Mouse (Mus musculus) embryonic facial prominence, embryonic 15.5 days (tissue): ENCODE results near the gene Wdr89. TPM values are rescaled to one million over a fixed set of nuclear protein-coding genes. Genes with fewer than 3 reads are reported as not detected.
A peak's percentile ranks its signal among the peaks of the same experiment; 100 is the strongest.
"Not testable (repeated sequence)": the region's sequence is repeated elsewhere in the genome, so short reads cannot be mapped to it uniquely, and the experiment has no call there.

Experiments
- ATAC-seq: fragments of 200-750 bp; cut with Nextera tagmentation; 2 replicates; pipeline ENCODE4 v1.8.0; 2017; ENCODE audit warnings: low read depth, moderate TSS enrichment; ENCODE audit not compliant: insufficient number of reproducible peaks, low FRiP score, low TSS enrichment
- H3K27ac ChIP-seq: fragments of 300-500 bp; sonication (generic); replicated peaks from 2 replicates; pipeline ENCODE4 v1.5.1; 2015; ENCODE audit warnings: mild to moderate bottlenecking, inconsistent platforms
- H3K27me3 ChIP-seq: fragments of 300-500 bp; sonication (generic); 2 replicates; pipeline ENCODE4 v1.6.1; 2015; ENCODE audit warnings: inconsistent platforms
- H3K36me3 ChIP-seq: fragments of 300-500 bp; sonication (generic); 2 replicates; pipeline ENCODE4 v1.6.1; 2015; ENCODE audit warnings: mild to moderate bottlenecking, inconsistent platforms
- H3K4me1 ChIP-seq: fragments of 300-500 bp; sonication (generic); 2 replicates; pipeline ENCODE4 v1.6.1; 2015; ENCODE audit warnings: inconsistent platforms
- H3K4me2 ChIP-seq: fragments of 300-500 bp; sonication (generic); replicated peaks from 2 replicates; pipeline ENCODE4 v1.6.1; 2015; ENCODE audit warnings: mild to moderate bottlenecking, inconsistent platforms
- H3K4me3 ChIP-seq: fragments of 300-500 bp; sonication (generic); replicated peaks from 2 replicates; pipeline ENCODE4 v1.5.1; 2015; ENCODE audit warnings: mild to moderate bottlenecking, inconsistent platforms
- H3K9ac ChIP-seq: fragments of 300-500 bp; sonication (generic); 2 replicates; pipeline ENCODE4 v1.6.1; 2015; ENCODE audit warnings: inconsistent platforms
- H3K9me3 ChIP-seq: fragments of 300-500 bp; sonication (generic); replicated peaks from 2 replicates; pipeline ENCODE4 v1.6.1; 2016; ENCODE audit warnings: inconsistent platforms
- WGBS: fragments of 180-500 bp; shearing (Covaris S2); methylation state at CpG from one replicate; pipeline ENCODE4 v1.1.7; 2015; 5-methylcytosine and 5-hydroxymethylcytosine counted together
- polyA plus RNA-seq: library from polyadenylated mRNA; unstranded; fragments of >200 nt; fragmentation: Nextera tagmentation; extraction: Ambion mirVana; gene quantifications from 2 replicates; pipeline ENCODE4 v1.2.1, GENCODE M21; 2015

The Wdr89 gene
- 11.6 and 13.4 TPM in 2 replicates for polyA plus RNA-seq

- Histone ChIP-seq H3K36me3 (no peaks in the 10 kb centered on the region), H3K4me3 (peak within 1 kb of the TSS; percentile 70), H3K27me3 (no peaks in the 10 kb centered on the region), H3K9me3 (no peaks in the 10 kb centered on the region), H3K4me2 (peak within 1 kb of the TSS; percentile 77), H3K27ac (peak within 1 kb of the TSS; percentile 95), H3K9ac (peak within 1 kb of the TSS; percentile 62), H3K4me1 (peaks cover 14% of the 10 kb centered on the region)
- WGBS: under 1% methylated on average over 55 of the region's 55 CpGs
- peak; percentile 99 for ATAC-seq
Observed at GRCm38 (mm10) chr12:75669258-75670106, at the start of gene Wdr89. Gene Wdr89, minus strand, starts transcription at chr12:75669537.

DNA sequence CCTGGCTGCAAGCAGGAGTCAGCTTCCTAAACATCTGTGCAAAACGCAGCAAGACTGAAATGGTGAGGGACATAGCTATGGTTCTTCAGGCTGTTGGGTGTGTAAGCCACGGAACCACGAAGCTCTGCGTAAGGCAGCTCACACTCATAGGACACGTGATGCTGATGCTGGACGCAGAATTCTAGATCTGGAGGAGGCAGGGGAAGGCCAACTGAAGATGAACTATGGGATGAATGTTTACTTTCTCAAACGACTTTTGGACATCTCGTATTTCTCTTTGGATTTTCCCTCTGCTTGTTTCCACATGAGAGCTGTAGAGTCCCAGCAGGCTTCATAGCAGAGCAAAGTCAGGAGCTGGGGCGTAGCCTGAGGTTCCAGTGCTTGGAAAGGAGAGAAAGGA is 44.3 kb upstream of the Wdr89 start:
- no peaks in the 10 kb centered on the region for H3K9me3 ChIP-seq
- WGBS: 81% methylated on average over 9 of the region's 9 CpGs
- no peak overlapping the region for H3K9ac ChIP-seq

GRCm38 (mm10) chr12:75712905-75713304 is 43.6 kb upstream of the Wdr89 start:
- H3K27ac ChIP-seq, H3K36me3 ChIP-seq, H3K27me3 ChIP-seq, H3K9ac ChIP-seq, H3K4me3 ChIP-seq, H3K9me3 ChIP-seq, H3K4me1 ChIP-seq, ATAC-seq, H3K4me2 ChIP-seq: not testable (repeated sequence)
- 93% methylated on average over 7 of the region's 7 CpGs for whole genome bisulfite sequencing

More for the DNA sequence above, 44.3 kb upstream of the Wdr89 start:
- Histone ChIP-seq H3K4me3 (no peak overlapping the region), H3K4me1 (no peaks in the 10 kb centered on the region), H3K27ac (no peak overlapping the region), H3K36me3 (peaks cover 7% of the 10 kb centered on the region), H3K27me3 (no peaks in the 10 kb centered on the region), H3K4me2 (no peak overlapping the region)
- ATAC-seq: no peak

DNA sequence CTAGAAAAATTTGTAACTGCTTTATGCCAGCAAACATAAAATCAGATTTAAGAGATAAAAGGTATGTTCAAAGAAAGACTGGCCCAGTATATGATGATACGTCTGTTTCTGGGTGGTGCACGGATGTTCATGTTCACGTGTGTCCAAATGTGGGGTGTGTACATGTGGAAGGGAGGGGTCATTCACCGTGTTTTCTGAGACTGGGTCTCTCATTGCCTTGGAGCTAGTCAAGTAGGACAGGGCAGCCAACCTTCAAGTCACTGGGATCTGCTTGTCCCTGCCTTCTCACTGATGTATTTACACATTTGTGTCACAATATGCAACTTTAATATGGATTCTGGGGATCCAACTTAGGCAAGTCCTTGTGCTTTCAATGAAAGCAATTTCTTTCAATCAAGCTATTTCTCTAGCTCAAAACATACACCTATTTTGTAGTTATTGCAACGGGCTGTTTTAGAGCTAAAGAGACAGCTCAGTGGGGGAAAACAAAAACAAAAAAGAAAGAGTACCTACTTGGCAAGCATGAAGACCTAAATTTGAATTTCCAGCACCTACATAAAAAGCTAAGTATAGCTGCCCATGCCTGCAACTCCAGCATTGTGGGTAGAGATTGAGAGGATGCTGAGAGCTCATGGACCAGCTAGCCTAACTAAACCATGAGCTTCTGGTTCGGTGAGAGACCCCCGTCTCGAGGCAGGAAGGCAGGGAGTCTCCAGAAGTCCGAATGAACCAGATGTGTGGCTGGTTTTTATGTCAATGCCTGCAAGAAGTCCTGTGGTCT is 41.4 kb upstream of the Wdr89 start:
- Histone ChIP-seq H3K4me2 (no peak overlapping the region), H3K36me3 (peaks cover under 1% of the 10 kb centered on the region; the same call in 1 of the 2 replicates), H3K27me3 (no peaks in the 10 kb centered on the region), H3K4me3 (no peak overlapping the region), H3K4me1 (no peaks in the 10 kb centered on the region), H3K27ac (no peak overlapping the region), H3K9ac (no peak overlapping the region), H3K9me3 (no peaks in the 10 kb centered on the region)
- 81% methylated on average over 9 of the region's 9 CpGs for WGBS
- ATAC-seq: no peak

GRCm38 (mm10) chr12:75709506-75709905 is 40.2 kb upstream of the Wdr89 start:
- no peak for ATAC-seq
- no peak overlapping the region for H3K4me3 ChIP-seq
- H3K36me3 ChIP-seq: no peaks in the 10 kb centered on the region
- no peak overlapping the region for H3K27ac ChIP-seq
- no peaks in the 10 kb centered on the region for H3K9me3 ChIP-seq
- no peaks in the 10 kb centered on the region for H3K4me1 ChIP-seq
- H3K4me2 ChIP-seq: no peak overlapping the region
- no peak overlapping the region for H3K9ac ChIP-seq
- H3K27me3 ChIP-seq: no peaks in the 10 kb centered on the region
- WGBS: 79% methylated on average over 2 of the region's 2 CpGs

GRCm38 (mm10) chr12:75706670-75707069 is 37.3 kb upstream of the Wdr89 start:
- H3K4me2 ChIP-seq: no peak overlapping the region
- H3K27me3 ChIP-seq: no peaks in the 10 kb centered on the region
- no peaks in the 10 kb centered on the region for H3K9me3 ChIP-seq
- no peak overlapping the region for H3K27ac ChIP-seq
- peaks cover 10% of the 10 kb centered on the region for H3K4me1 ChIP-seq
- H3K9ac ChIP-seq: no peak overlapping the region
- WGBS: 87% methylated on average over 7 of the region's 7 CpGs
- no peak for ATAC-seq
- no peaks in the 10 kb centered on the region for H3K36me3 ChIP-seq
- no peak overlapping the region for H3K4me3 ChIP-seq

DNA sequence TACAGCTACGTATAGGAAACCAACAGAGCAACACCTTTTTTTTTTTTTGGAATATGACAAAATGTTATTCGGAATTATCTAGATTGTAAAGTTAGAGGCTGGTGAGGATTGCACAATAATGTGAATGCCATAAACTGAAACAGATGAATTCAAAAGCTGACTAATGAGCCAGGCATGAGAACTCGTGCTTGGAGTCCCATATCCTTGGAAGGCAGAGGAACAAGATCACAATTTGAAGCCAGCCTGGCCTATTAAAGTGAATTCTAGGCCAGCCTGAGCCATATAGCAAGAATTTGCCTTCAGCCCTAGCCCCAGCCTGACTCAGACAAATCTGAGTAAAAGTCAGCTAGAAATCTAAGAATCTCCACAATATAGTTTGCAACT is 33.4 kb upstream of the Wdr89 start:
- Histone ChIP-seq H3K4me1 (peaks cover 16% of the 10 kb centered on the region), H3K36me3 (no peaks in the 10 kb centered on the region), H3K27me3 (no peaks in the 10 kb centered on the region), H3K4me2 (no peak overlapping the region), H3K4me3 (no peak overlapping the region), H3K27ac (no peak overlapping the region; the same call in 1 of the 2 replicates), H3K9me3 (no peaks in the 10 kb centered on the region), H3K9ac (no peak overlapping the region)
- WGBS: 46% methylated on average over 3 of the region's 3 CpGs
- no peak for ATAC-seq

- peak overlapping the region; percentile 45 for H3K4me2 ChIP-seq
- 56% methylated on average over 14 of the region's 14 CpGs for WGBS
- no peaks in the 10 kb centered on the region for H3K9me3 ChIP-seq
- no peak overlapping the region for H3K9ac ChIP-seq
- no peaks in the 10 kb centered on the region for H3K27me3 ChIP-seq
- 0 out of 2 replicates have a peak, but pooled peaks have one; percentile 19 for ATAC-seq
- H3K4me3 ChIP-seq: peak overlapping the region; percentile 13
- peak overlapping the region; percentile 48; the same call in 1 of the 2 replicates for H3K27ac ChIP-seq
- no peaks in the 10 kb centered on the region for H3K36me3 ChIP-seq
- peaks cover 16% of the 10 kb centered on the region for H3K4me1 ChIP-seq
Observed at GRCm38 (mm10) chr12:75702084-75702738, 32.9 kb upstream of the Wdr89 start.

DNA sequence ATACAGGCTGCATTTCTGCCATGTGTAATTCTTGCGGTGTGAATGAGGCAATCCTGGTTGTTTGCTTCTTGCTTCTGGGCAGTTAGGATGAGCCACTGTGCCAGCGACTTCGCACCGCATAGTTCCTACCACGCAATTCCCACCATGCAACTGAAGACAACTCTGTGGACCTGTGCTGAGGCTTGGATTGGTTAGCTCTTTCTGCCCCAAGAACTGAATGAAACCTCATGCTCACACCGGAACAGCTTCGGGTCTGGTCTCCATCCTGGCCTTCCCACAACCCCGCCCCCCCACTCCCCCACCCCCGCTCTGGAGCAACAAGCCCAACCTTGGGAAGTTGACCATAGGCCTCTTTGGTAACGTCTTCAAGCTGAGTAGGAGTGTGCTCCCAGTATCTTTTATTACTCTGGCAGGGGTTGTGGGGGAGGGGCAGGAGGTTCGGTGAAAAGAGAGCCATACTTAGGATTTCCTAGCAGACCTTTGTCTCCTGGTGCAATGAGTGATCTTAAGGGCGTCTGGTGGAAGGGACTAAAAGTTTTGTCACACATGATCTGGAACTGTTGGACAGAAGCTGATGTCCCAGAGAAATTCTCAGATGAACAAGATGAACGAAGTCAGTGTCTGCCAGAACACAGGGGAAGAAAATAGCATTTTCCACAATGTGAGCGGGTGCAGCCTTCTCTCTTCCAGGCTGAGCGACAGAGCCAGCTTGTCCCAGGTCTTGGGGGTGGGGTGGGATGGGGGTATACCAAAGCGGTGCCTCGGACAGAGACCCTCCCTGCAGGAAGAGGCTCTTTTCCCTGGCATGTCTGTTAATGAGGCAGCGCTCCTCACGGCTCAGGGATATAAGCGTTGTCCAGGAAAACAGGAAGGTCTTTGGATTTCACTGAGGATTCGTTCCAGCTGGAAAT is 32.1 kb upstream of the Wdr89 start:
- no peaks in the 10 kb centered on the region for H3K27me3 ChIP-seq
- H3K4me1 ChIP-seq: peaks cover 16% of the 10 kb centered on the region
- no peaks in the 10 kb centered on the region for H3K9me3 ChIP-seq
- H3K4me3 ChIP-seq: peak overlapping the region; percentile 13
- peak overlapping the region; percentile 45 for H3K4me2 ChIP-seq
- 32% methylated on average over 21 of the region's 21 CpGs for WGBS
- no peaks in the 10 kb centered on the region for H3K36me3 ChIP-seq
- H3K9ac ChIP-seq: no peak overlapping the region
- H3K27ac ChIP-seq: peak overlapping the region; percentile 48; the same call in 1 of the 2 replicates
- ATAC-seq: peak; percentile 60

DNA sequence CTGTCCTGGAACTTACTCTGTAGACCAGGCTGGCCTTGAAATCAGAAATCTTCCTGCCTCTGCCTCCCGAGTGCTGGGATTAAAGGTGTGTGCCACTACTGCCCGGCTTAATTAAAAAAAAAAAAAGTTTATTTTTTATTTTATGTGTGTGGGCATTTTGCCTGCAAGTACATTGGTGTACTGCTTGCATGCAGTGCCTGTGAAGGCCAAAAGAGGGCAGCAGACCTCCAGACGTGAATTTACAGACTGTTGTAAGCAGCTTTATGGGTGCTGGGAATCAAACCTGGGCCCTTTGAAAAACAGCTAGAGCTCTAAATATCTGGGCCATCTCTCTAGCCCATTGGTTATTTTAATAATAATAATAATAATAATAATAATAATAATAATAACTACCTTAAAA is 29.4 kb upstream of the Wdr89 start:
- Histone ChIP-seq H3K36me3 (no peaks in the 10 kb centered on the region), H3K9ac (no peak overlapping the region), H3K4me2 (no peak overlapping the region), H3K27ac (no peak overlapping the region), H3K4me3 (no peak overlapping the region), H3K9me3 (no peaks in the 10 kb centered on the region), H3K27me3 (no peaks in the 10 kb centered on the region), H3K4me1 (peaks cover 16% of the 10 kb centered on the region)
- ATAC-seq: no peak
- WGBS: 91% methylated on average over 3 of the region's 3 CpGs
